Mouse (Mus musculus) kidney, adult 2 months (tissue): Measurements from ENCODE around the gene Pdx1. TPM values are rescaled to one million over a fixed set of nuclear protein-coding genes. Genes with fewer than 3 reads are reported as not detected.

Experiments used
- DNase-seq: peaks from one replicate; pipeline ENCODE4 v3.0.0; 2021
- H3K27ac ChIP-seq: fragments of 200-500 bp; 2 replicates; pipeline ENCODE4 v1.5.1; 2012; ENCODE audit warnings: low read depth, low read length, control low read depth, inconsistent platforms; ENCODE audit not compliant: insufficient read depth
- H3K27me3 ChIP-seq: fragments of 200-500 bp; replicated peaks from 2 replicates; pipeline ENCODE4 v1.6.1; 2012; ENCODE audit warnings: mild to moderate bottlenecking, moderate library complexity, low read length, inconsistent platforms; ENCODE audit not compliant: control insufficient read depth, insufficient read depth
- H3K36me3 ChIP-seq: fragments of 200-500 bp; 2 replicates; pipeline ENCODE4 v1.6.1; 2012; ENCODE audit warnings: mild to moderate bottlenecking, moderate library complexity, low read length, inconsistent platforms; ENCODE audit not compliant: control insufficient read depth, insufficient read depth
- H3K4me1 ChIP-seq: fragments of 200-500 bp; 2 replicates; pipeline ENCODE4 v1.6.1; 2011; ENCODE audit warnings: low read length; ENCODE audit not compliant: control insufficient read depth, insufficient read depth
- H3K4me3 ChIP-seq: fragments of 200-500 bp; 2 replicates; pipeline ENCODE4 v1.5.1; 2011; ENCODE audit warnings: mild to moderate bottlenecking, low read depth, low read length, control low read depth; ENCODE audit not compliant: insufficient read depth
- CTCF ChIP-seq: fragments of 200-500 bp; conservative IDR thresholded peaks from 2 replicates; pipeline ENCODE4 v1.5.1; 2011; ENCODE audit warnings: low read depth, mild to moderate bottlenecking, control low read depth, low read length, moderate library complexity, mixed read lengths; ENCODE audit not compliant: insufficient read depth, insufficient read length
- POLR2A ChIP-seq: fragments of 200-500 bp; IDR thresholded peaks from one replicate; pipeline ENCODE4 v1.6.1; 2011; ENCODE audit warnings: low read depth, low read length, control low read depth
- WGBS: fragments of 180-500 bp; shearing (Covaris S2); methylation state at CpG from one replicate; pipeline ENCODE4 v1.1.7; 2018; 5-methylcytosine and 5-hydroxymethylcytosine counted together
- polyA plus RNA-seq: library from polyadenylated mRNA; depleted of rRNA; stranded (reverse); fragments of >200 nt; gene quantifications from 2 replicates; pipeline ENCODE4 v1.2.3, GENCODE M21; 2012

Pdx1 gene
- polyA plus RNA-seq, 1 experiment = not detected

DNA sequence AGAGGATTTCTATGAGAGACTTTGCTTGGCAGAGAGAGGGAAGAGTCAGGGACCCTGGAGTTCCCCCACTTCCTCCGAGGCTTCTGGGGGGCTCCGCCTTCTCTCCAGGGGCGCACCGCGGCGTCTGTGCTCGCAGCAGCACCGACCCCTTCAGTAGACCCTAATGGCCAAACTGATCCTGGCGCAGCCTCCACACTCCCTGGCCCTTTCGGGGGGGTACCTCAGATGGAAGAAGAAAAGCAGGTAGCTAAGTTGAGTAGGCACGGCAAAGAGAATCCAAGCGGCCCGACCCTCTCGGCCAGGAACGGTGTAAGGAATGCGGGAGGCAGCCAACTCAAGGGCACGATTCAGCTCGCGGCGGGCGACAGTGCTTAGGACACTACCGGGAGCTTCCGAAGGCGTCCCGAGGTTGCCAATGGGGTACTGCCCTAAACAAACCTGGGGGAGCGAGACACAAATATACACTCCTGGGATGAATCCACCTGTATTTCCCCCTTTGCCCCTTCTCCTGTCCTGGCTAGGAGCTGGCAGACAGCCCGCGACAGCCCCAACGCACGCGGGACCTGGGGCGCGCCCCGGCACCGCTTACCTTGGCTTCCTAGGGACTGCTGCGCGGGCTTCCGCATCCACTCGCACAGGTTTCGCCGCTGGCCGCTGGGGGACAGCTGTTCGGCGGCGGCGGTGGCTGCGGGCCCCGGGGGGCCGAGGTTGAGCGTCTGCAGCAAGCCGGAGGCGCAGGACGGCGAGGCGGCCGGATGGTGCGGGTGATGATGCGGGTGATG is 36.3 kb downstream of the Pdx1 start:
- no peaks in the 10 kb centered on the region for H3K4me1 ChIP-seq
- no peak overlapping the region for H3K27ac ChIP-seq
- TF ChIP-seq CTCF = no peak
- DNase-seq = no peak
- no peaks in the 10 kb centered on the region for H3K36me3 ChIP-seq
- peaks cover 5% of the 10 kb centered on the region for H3K27me3 ChIP-seq
- no peak overlapping the region for H3K4me3 ChIP-seq
- WGBS = under 1% methylated on average over 58 of the region's 58 CpGs

DNA sequence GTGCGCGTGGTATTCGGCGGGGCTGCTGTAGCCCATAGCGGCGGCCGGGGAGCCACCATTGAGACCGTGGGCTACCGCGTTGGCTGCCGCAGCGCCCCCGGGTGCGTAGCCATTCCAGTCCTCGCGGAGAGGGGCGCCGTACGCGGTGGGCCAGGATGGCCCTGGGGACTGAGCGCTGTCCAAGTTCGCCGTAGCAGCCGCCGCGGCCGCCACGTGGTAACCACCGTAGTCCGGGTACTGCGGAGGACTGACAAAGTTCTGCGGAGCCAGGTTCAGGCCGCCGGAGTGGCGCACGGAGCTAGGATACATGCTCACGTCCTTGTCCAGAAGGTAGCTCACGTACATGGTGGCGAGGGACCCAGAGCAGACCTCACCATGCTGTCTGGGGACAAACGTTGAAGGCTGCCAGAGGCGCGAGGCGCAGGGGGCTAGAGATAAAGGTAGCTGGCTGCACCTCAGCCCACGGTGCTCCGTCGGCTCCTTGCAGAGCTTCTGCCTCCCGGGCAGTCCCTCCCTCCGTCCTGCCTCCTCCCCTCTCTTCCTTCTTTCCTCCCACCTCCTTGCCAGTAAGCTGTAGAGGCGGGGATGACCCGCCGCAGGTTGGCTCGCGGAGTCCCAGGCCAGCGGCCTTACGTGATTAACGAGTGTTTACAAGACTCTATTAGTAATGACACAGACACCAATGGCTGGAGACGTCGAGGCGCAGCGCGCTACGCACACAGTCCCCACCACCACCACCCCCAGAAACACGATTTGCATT is 37.1 kb downstream of the Pdx1 start, which contains the start of gene Cdx2:
Gene Cdx2 (minus strand): TSS at position 633 of the 760 bp plus-strand sequence.
- DNase-seq = no peak
- Histone ChIP-seq H3K4me1 (no peaks in the 10 kb centered on the region), H3K4me3 (no peak within 1 kb of the TSS), H3K36me3 (no peaks in the 10 kb centered on the region), H3K27me3 (peaks cover 3% of the 10 kb centered on the region), H3K27ac (no peak within 1 kb of the TSS)
- no peak for TF ChIP-seq POLR2A
- TF ChIP-seq CTCF = no peak
- WGBS = 1% methylated on average over 63 of the region's 63 CpGs

DNA sequence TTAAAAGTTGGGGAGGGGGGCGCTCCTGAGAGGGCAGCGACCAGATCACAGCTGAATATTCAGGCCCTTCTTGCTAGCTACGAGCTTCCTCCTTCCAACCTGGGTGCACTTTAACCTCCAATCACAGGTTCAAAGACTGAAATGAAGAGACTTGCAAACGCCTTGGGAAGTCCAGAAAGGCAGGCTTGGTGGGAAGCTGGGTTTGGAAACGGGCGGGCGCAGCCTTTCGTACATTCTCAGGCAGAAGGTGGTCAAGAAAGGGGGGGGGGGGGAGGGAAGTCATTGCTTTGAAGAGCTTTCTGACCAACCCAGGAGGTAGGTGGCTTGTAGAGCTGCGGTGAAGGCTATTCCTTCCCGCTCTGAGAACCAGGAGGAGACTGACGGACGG is 37.6 kb downstream of the Pdx1 start:
- TF ChIP-seq CTCF (no peak), POLR2A (no peak)
- Histone ChIP-seq H3K4me1 (no peaks in the 10 kb centered on the region), H3K27me3 (peaks cover 3% of the 10 kb centered on the region), H3K36me3 (no peaks in the 10 kb centered on the region), H3K27ac (no peak overlapping the region), H3K4me3 (no peak overlapping the region)
- DNase-seq = no peak
- WGBS = 4% methylated on average over 12 of the region's 12 CpGs

DNA sequence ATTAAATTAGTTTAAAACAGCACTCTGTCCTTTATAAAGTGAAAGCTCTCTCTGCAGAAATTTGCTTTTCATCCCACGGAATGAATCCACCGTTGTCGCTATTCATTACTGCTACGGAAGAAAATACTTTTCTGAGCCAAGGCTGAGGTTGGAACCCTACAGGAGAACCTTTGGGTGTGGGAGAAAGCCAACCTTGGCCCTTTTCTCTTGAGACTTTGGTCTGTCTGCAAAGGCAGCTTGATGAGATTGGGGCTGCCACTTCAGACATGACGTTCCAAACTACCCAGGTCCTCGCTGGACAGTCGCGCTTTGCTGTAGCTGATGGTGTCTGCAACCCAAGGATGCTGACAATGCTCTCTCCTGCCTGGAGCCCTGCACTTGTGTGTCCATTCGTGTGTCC is 38.7 kb downstream of the Pdx1 start:
- WGBS = 16% methylated on average over 9 of the region's 9 CpGs
- no peak overlapping the region for H3K27ac ChIP-seq
- no peak overlapping the region for H3K4me3 ChIP-seq
- H3K4me1 ChIP-seq = no peaks in the 10 kb centered on the region
- no peak for DNase-seq
- H3K36me3 ChIP-seq = no peaks in the 10 kb centered on the region
- H3K27me3 ChIP-seq = peaks cover 3% of the 10 kb centered on the region
- TF ChIP-seq CTCF (no peak), POLR2A (no peak)

DNA sequence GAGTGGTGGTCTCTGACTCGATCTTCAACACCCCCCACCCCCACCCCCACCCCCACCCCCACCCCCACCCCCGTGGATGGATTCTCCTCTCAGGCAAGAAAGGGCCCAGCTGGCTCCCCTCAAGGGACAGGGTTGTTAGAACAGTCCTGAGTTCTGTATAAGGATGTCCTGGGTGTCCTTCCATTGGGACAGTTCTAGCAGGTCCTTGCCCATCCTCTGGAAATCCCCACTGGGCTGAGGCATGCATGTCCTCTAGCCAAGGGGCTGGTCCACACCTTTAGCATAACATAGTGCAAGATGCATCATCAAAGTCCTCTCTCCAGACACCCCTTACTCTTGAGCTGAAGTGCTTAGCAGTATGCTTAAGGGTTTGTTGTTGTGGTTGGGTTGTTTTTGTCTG is 40.0 kb downstream of the Pdx1 start:
- Histone ChIP-seq H3K36me3 (no peaks in the 10 kb centered on the region), H3K4me1 (no peaks in the 10 kb centered on the region), H3K27me3 (peaks cover 3% of the 10 kb centered on the region), H3K27ac (no peak overlapping the region), H3K4me3 (no peak overlapping the region)
- WGBS = 0% methylated on average over 2 of the region's 2 CpGs
- no peak for TF ChIP-seq CTCF
- no peak for DNase-seq

DNA sequence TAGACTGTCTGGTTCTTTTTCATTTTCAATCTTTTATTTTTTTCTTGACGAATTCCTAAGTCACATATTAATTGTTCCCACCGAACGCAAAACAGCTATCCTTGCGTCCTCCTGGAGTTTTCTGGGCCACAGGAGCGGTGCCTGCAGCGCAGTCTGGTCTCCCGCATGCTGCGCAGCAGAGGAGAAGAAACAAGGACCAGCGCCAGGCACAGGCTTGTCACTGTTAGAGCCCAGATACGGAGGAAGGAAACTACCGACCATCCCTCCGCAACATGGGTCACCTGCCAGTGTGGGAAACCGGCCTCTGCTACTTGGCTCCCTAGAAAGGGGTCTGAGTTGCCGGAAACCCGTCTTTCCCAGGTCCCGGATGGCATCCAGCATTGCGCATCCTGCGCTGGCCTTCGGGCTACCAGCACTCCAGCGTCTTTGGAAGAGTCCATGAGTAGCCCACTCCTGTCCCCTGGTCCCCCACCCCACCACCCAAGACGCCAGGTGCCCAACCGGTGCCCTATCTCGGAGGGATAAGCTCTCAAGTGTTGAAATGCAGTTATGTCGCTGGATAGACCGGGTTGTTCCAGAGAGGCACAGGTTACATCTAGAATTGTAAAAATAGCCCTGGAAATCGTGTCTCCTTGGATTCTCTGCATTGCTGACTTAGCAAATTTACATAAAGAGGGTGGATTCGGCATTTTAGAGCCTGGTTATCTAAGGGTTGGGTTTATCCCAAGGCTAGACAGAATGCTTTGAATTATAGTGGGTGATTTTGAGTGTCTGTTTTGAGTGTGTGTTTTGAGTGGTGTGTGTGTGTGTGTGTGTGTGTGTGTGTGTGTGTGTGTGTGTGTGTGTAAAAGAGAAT is 43.3 kb downstream of the Pdx1 start:
- 3% methylated on average over 27 of the region's 27 CpGs for WGBS
- TF ChIP-seq POLR2A = no peak
- TF ChIP-seq CTCF = no peak

DNA sequence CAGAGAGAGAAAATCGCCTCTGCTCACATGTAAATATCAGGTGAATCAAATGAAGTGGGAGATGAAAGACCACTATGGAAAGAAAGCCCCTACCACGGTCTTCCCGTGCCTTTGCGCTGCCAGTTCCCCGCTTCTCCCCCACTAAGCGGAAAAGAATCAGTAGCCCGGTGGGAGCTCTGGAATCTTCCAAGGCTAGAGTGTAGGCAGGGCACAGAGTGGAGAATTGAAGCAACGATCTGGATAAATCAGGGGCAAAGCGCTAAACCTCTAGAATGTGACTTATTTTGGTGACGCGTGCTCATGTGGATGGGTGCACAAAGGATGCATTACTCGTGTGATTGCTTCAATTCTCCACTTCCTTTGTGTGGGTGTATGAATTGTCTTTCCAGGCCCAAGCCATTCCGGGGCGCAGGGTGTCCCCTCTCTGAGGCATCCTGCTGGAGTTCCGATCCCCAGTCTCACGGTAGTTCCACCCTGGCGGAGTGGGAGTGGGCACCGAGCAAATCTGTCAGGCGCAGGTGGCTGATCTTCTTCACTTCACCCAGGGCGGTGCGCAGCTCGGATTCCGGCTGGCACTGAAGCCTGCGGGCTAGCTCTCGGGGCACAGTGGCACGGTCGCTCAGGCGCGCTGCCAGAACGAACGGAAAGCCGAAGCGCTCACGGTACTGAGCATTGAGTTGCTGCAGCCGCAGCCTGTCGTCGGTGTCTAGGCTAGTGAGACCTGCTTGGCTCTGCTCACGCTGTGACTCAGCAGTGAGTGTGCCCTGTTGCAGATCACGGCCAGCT is 45.1 kb downstream of the Pdx1 start:
- TF ChIP-seq CTCF (no peak), POLR2A (no peak)
- H3K27me3 ChIP-seq = no peaks in the 10 kb centered on the region
- 3% methylated on average over 39 of the region's 39 CpGs for WGBS
- H3K27ac ChIP-seq = no peak overlapping the region
- H3K4me3 ChIP-seq = no peak overlapping the region
- H3K36me3 ChIP-seq = no peaks in the 10 kb centered on the region
- no peaks in the 10 kb centered on the region for H3K4me1 ChIP-seq
- DNase-seq = no peak

More for the DNA sequence above, 43.3 kb downstream of the Pdx1 start:
- H3K36me3 ChIP-seq = no peaks in the 10 kb centered on the region
- no peak overlapping the region for H3K4me3 ChIP-seq
- no peaks in the 10 kb centered on the region for H3K27me3 ChIP-seq
- H3K27ac ChIP-seq = no peak overlapping the region
- DNase-seq = no peak
- H3K4me1 ChIP-seq = no peaks in the 10 kb centered on the region
